Mouse (Mus musculus) ES-Bruce4 (cell line): ENCODE data around the gene Spin1. TPM values are rescaled to one million over a fixed set of nuclear protein-coding genes. Genes with fewer than 3 reads are reported as not detected.

ENCODE experiments used
- H3K27ac ChIP-seq: 2 replicates; pipeline ENCODE4 v1.5.1; 2012; ENCODE audit warnings: low read length, inconsistent platforms; ENCODE audit not compliant: insufficient read depth
- H3K27me3 ChIP-seq: 2 replicates; pipeline ENCODE4 v1.6.1; 2012; ENCODE audit warnings: mild to moderate bottlenecking, low read length, inconsistent platforms; ENCODE audit not compliant: control insufficient read depth, poor library complexity, insufficient read depth, severe bottlenecking
- H3K36me3 ChIP-seq: 2 replicates; pipeline ENCODE4 v1.6.1; 2012; ENCODE audit warnings: inconsistent platforms, mild to moderate bottlenecking, low read length, moderate library complexity; ENCODE audit not compliant: control insufficient read depth, poor library complexity, insufficient read depth, severe bottlenecking
- H3K4me1 ChIP-seq: one replicate; pipeline ENCODE4 v1.8.1; 2011; ENCODE audit warnings: low read length; ENCODE audit not compliant: control insufficient read depth, insufficient read depth
- H3K4me3 ChIP-seq: 2 replicates; pipeline ENCODE4 v1.5.1; 2011; ENCODE audit warnings: low read depth, mild to moderate bottlenecking, low read length
- H3K9ac ChIP-seq: 2 replicates; pipeline ENCODE4 v1.6.1; 2012; ENCODE audit warnings: low read depth, mild to moderate bottlenecking, inconsistent platforms; ENCODE audit not compliant: poor library complexity, severe bottlenecking
- H3K9me3 ChIP-seq: replicated peaks from 2 replicates; pipeline ENCODE4 v1.6.1; 2012; ENCODE audit warnings: mild to moderate bottlenecking, low read length, inconsistent platforms; ENCODE audit not compliant: control insufficient read depth, poor library complexity, insufficient read depth, severe bottlenecking
- CTCF ChIP-seq: IDR thresholded peaks from one replicate; pipeline ENCODE4 v1.8.1; 2011; ENCODE audit warnings: low read depth, low read length
- EP300 ChIP-seq: IDR thresholded peaks from 2 replicates; pipeline ENCODE4 v1.6.1; 2011; ENCODE audit warnings: low read depth, low read length; ENCODE audit not compliant: insufficient read depth
- POLR2A ChIP-seq: IDR thresholded peaks from one replicate; pipeline ENCODE4 v1.8.1; 2011; ENCODE audit warnings: low read length; ENCODE audit not compliant: insufficient read depth
- polyA plus RNA-seq: library from polyadenylated mRNA; stranded (reverse); fragments of >200 nt; gene quantifications from 2 replicates; pipeline ENCODE4 v1.2.4, GENCODE M21; 2011; ENCODE audit warnings: low read depth; ENCODE audit not compliant: missing spikeins, insufficient read depth, insufficient read length

Gene Spin1
- polyA plus RNA-seq, 1 experiment = 72.3 TPM

GRCm38 (mm10) chr13:51136315-51136714 lies 35.6 kb downstream of the Spin1 start:
- Histone ChIP-seq H3K36me3 (peaks cover 16% of the 10 kb centered on the region), H3K27me3 (no peaks in the 10 kb centered on the region), H3K27ac (peak overlapping the region; percentile 64), H3K4me3 (no peak overlapping the region), H3K9me3 (no peaks in the 10 kb centered on the region), H3K9ac (no peak overlapping the region), H3K4me1 (no peaks in the 10 kb centered on the region)
- TF ChIP-seq CTCF = no peak
- no peak for TF ChIP-seq POLR2A
- TF ChIP-seq EP300 = no peak

DNA sequence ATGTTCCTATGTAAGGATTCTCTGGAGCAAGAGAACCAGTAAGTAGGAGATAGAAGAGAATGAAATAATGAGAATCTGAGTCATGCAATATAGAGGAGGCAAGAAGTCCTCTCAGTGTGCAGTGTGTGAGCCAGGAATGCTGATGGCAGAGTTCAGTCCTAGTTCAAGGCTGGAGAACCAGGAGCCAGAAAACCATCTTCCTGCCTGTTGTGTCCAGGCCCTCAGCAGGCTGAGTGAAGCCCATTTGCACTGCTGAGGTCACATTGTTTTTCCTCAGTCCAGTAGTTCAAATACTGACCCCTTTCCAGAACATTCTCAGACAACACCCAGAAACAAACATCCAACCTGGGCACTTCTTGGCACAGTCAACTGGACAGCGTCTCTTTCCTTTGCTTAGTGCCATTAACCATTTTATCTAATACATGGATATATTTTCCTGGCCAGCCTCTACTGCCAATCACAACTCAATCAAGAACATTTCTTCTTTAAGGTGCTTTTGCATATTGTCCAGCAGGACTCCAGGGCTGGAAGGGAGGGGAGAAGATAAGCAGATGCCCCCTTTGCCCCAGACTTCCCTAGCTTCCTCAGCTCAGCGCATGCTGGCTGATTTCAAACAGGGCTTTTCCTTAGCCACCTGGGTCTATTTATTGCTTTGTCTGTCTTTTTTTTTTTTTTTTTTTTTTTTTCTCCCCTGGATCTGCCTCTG lies 36.5 kb downstream of the Spin1 start:
- Histone ChIP-seq H3K36me3 (peaks cover 17% of the 10 kb centered on the region), H3K27ac (peak overlapping the region; percentile 67)
- TF ChIP-seq POLR2A = no peak
- TF ChIP-seq EP300 = no peak

DNA sequence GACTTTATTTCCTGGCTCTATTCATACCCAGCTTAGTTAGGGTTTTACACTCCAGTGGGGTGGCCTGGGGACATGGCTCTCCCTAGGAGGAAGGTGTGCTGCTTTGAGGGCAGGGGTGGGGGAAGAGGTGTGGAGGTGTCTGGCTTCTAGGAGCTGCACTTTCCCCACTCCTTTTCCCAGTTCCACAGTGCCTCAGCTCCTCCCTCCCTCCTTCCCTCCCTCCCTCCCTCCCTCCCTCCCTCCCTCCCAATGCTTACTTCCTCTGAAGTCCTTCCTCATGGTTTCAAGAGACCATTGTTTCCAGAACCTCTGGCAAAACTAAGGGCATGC lies 37.0 kb downstream of the Spin1 start:
- TF ChIP-seq EP300 (0 out of 2 replicates have a peak, but pooled peaks have one; percentile 9), CTCF (no peak), POLR2A (no peak)
- Histone ChIP-seq H3K27me3 (no peaks in the 10 kb centered on the region), H3K9ac (no peak overlapping the region), H3K4me1 (no peaks in the 10 kb centered on the region), H3K27ac (no peak overlapping the region), H3K4me3 (no peak overlapping the region), H3K9me3 (no peaks in the 10 kb centered on the region), H3K36me3 (peaks cover 21% of the 10 kb centered on the region)

More for the DNA sequence above, 36.5 kb downstream of the Spin1 start:
- no peak overlapping the region for H3K9ac ChIP-seq
- H3K27me3 ChIP-seq = no peaks in the 10 kb centered on the region
- H3K4me1 ChIP-seq = no peaks in the 10 kb centered on the region
- H3K9me3 ChIP-seq = no peaks in the 10 kb centered on the region
- no peak overlapping the region for H3K4me3 ChIP-seq

GRCm38 (mm10) chr13:51147106-51147505 lies 46.4 kb downstream of the Spin1 start:
- TF ChIP-seq CTCF (no peak), EP300 (no peak), POLR2A (no peak)
- H3K36me3 ChIP-seq = peaks cover 26% of the 10 kb centered on the region
- no peak overlapping the region for H3K4me3 ChIP-seq
- no peaks in the 10 kb centered on the region for H3K4me1 ChIP-seq
- no peak overlapping the region for H3K27ac ChIP-seq
- no peak overlapping the region for H3K9ac ChIP-seq
- no peaks in the 10 kb centered on the region for H3K9me3 ChIP-seq
- no peaks in the 10 kb centered on the region for H3K27me3 ChIP-seq

DNA sequence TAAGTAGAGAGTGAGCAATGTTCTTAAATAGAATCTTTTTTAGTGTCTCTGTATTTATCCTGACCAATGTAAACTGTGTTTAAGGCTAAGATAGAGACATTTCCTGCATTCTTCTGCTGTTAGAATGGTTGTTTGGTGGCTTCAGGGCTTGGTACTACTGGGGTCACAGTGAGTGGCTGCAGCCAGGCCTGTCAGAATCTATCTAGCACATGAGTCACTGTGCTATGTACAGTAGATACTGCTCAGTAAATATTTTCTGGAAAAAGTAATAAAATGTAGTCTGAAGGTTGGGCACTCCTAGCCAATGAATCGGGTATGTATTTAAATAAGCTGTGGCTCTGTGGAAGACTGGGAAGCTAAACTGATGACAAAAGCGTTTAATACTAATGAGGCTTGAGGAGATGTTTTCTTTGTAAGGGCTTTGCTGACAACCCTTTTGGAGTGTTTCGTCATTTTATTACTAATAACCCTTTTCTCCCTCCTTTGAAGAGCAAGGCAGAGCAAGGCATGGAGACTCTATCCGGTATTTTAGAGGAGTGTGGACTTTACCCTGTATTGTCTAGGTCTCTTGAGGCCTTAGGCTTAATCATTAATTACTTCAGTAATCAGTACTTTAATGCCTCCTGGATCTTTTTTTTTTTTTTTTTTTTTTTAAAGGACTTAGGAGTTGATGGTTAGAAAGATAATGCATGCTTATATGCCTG lies 52.4 kb downstream of the Spin1 start:
- Histone ChIP-seq H3K4me1 (peaks cover 1% of the 10 kb centered on the region), H3K27me3 (no peaks in the 10 kb centered on the region), H3K9ac (no peak overlapping the region), H3K9me3 (no peaks in the 10 kb centered on the region), H3K27ac (no peak overlapping the region), H3K4me3 (no peak overlapping the region), H3K36me3 (peaks cover 23% of the 10 kb centered on the region)
- TF ChIP-seq CTCF (no peak), POLR2A (no peak), EP300 (no peak)

DNA sequence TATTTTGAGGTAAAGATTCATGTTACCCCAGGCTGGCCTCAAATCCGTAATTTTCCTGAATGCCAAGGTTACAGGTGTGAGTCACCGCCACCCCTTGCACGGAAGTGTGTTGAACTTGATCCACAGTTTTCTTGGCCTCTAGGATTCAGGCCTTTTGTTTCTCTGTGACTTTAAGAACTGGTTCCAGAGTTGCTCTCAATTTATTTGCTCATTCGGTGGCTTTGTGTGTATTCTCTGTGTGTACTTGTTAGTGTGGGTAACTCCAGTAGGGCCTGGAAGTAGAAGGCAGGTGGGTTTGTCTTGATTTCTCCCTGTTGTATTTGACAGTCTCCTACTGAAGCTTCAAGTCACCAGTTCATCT lies 53.0 kb downstream of the Spin1 start:
- H3K27me3 ChIP-seq = no peaks in the 10 kb centered on the region
- no peak overlapping the region for H3K27ac ChIP-seq
- H3K9me3 ChIP-seq = no peaks in the 10 kb centered on the region
- H3K4me1 ChIP-seq = peaks cover 1% of the 10 kb centered on the region
- H3K36me3 ChIP-seq = peaks cover 18% of the 10 kb centered on the region
- H3K4me3 ChIP-seq = no peak overlapping the region
- TF ChIP-seq EP300 (no peak), CTCF (no peak), POLR2A (no peak)
- H3K9ac ChIP-seq = no peak overlapping the region
